ENCODE assay signal across 8 mouse cellular contexts in genomic region chr2:168205265-168205664, GRCm38 (mm10). TPM values are rescaled to one million over a fixed set of nuclear protein-coding genes. Genes with fewer than 3 reads are reported as not detected.
DNase-seq lines count a peak whose midpoint lies in the region; ATAC-seq lines count a peak whose summit lies in the region.

No protein-coding gene starts in this region.

- peak overlapping the region; percentile 93 for H3K4me3 ChIP-seq in hindbrain, embryonic 14.5 days (replicated peaks; ENCODE audit: low read length)

- no peaks in the 10 kb centered on the region for H3K27me3 ChIP-seq in hindbrain, embryonic 14.5 days (ENCODE audit: control insufficient read depth, insufficient read depth, low read length)

- peak; percentile 98 for DNase-seq in R1 (ENCODE audit: low read depth, low spot score)
- DNase-seq in cerebellum, postnatal 25 days, result peak; percentile 80 to 91
- peak; percentile 84 to 89 for DNase-seq in frontal cortex, postnatal 25 days (ENCODE audit: low spot score in 2 of 2)
- peak; percentile 89 for DNase-seq in hindbrain, embryonic 14.5 days (ENCODE audit: low spot score)
- peak; percentile 82 to 86 for DNase-seq in layer of hippocampus, postnatal 36 days
- peak; percentile 97 for DNase-seq in lung, postnatal 36 days
- DNase-seq in retina, postnatal 1 day, result peak; percentile 95
- peak; percentile 67 to 78 for DNase-seq in urinary bladder, adult 18-20 months (ENCODE audit: low spot score in 2 of 2)

- no peaks in the 10 kb centered on the region for H3K9me3 ChIP-seq in hindbrain, embryonic 14.5 days (ENCODE audit: control insufficient read depth, low read length)

- peak overlapping the region; percentile 97 for H3K4me2 ChIP-seq in hindbrain, embryonic 14.5 days (replicated peaks)

- H3K27ac ChIP-seq in hindbrain, embryonic 14.5 days, result peak overlapping the region; percentile 98

- 5% methylated on average over 6 of the region's 6 CpGs for WGBS in hindbrain, embryonic 14.5 days

- ATAC-seq in hindbrain, embryonic 14.5 days (ENCODE audit: low FRiP score), result peak; percentile 49; the same call in 1 of the 2 replicates

- peaks cover 32% of the 10 kb centered on the region for H3K4me1 ChIP-seq in hindbrain, embryonic 14.5 days (replicated peaks; ENCODE audit: control insufficient read depth, insufficient read depth, low read length)

- peak overlapping the region; percentile 100 for H3K9ac ChIP-seq in hindbrain, embryonic 14.5 days

- H3K36me3 ChIP-seq in hindbrain, embryonic 14.5 days (replicated peaks; ENCODE audit: control insufficient read depth, insufficient read depth), result peaks cover 32% of the 10 kb centered on the region

RNA-seq across cellular contexts. Expression of gene Adnp, which starts 1.6 kb away (rescaled TPM):
- polyA plus RNA-seq in hindbrain, embryonic 14.5 days (2014; fragmentation: Nextera tagmentation; extraction: Ambion mirVana), result 4.7 and 5.4 TPM in 2 replicates
- total RNA-seq in layer of hippocampus, postnatal 36 days (2021), result 10 to 100 TPM; 84.3 to 90.6 TPM

RNA-seq across cellular contexts. Expression of gene Gm20716, which starts 24.9 kb away (rescaled TPM):
- 23.7 and 26.3 TPM in 2 replicates for polyA plus RNA-seq in hindbrain, embryonic 14.5 days (2014; fragmentation: Nextera tagmentation; extraction: Ambion mirVana)
- total RNA-seq in layer of hippocampus, postnatal 36 days (2021), result 10 to 100 TPM; 30.1 to 34.0 TPM

RNA-seq across cellular contexts. Expression of gene Dpm1, which starts 25.1 kb away (rescaled TPM):
- 58.7 and 60.1 TPM in 2 replicates for polyA plus RNA-seq in hindbrain, embryonic 14.5 days (2014; fragmentation: Nextera tagmentation; extraction: Ambion mirVana)
- 10 to 100 TPM; 79.7 to 84.2 TPM for total RNA-seq in layer of hippocampus, postnatal 36 days (2021)

RNA-seq across cellular contexts. Expression of gene Mocs3, which starts 25.2 kb away (rescaled TPM):
- 11.7 and 12.5 TPM in 2 replicates for polyA plus RNA-seq in hindbrain, embryonic 14.5 days (2014; fragmentation: Nextera tagmentation; extraction: Ambion mirVana)
- total RNA-seq in layer of hippocampus, postnatal 36 days (2021), result 10 to 100 TPM; 16.3 to 17.8 TPM

Comparison
In these comparisons a context has a peak if more than half of its experiments do, and no peak if none do; other contexts are left out.
1. Peak in every context shown above with its lines: DNase-seq, ATAC-seq, H3K4me3 ChIP-seq and H3K27ac ChIP-seq.